In the genomic region with DNA sequence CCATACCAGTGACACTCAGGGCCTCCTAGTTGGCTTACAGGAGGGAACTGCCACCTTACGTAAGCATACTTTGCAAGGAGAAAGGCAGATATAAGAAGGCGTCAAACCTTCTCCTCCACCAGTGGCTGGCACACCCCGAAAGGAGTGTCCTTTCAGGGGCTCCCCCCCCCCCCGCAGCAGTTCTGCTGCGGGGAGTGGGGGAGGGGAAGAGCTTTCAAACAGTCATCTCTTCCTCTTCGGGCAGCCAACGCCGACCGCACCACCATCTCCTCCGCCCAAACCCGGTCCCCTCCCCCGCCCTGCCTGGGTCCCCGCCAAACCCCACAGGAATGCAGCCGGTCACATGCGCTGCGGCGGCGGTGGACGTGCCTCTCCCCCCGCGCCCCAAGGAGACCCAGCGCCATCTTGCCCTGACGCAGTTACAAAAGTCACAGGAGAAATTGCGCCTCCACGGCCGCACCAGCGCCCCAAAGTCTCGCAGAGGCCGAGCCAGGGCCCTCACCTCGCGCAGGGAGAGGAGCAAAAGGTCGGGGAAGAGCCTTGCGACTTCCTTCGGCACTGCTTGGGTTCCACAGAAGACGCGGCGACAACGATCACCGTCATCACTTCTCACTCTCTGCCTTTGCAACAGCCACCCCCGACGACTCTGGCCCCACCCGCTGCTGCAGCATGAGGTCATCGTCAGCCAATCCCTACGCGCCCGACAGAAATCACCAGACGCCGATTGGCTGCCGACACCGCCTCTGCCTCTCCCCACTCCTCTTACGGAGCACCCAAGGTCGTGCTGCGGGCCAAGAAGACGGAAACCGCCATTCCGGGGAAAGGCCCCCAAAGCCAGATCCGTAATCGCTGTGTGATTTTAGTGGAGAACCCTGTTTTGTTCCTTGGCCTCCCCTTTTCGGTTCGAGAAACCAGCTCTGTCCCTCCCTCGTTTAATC, we compare ENCODE assay signal across 8 mouse cellular contexts. TPM values are rescaled to one million over a fixed set of nuclear protein-coding genes. Genes with fewer than 3 reads are reported as not detected.
A peak's percentile ranks its signal among the peaks of the same experiment; 100 is the strongest.
DNase-seq lines count a peak whose midpoint lies in the region; ATAC-seq and TF ChIP-seq lines count a peak whose summit lies in the region.

No protein-coding gene starts in this region.

- ATAC-seq in heart, embryonic 15.5 days (replicated peaks; ENCODE audit: insufficient number of reproducible peaks, insufficient read depth, low FRiP score, low read depth): peak; percentile 93
- ATAC-seq in liver, embryonic 14.5 days (ENCODE audit: insufficient read depth): peak; percentile 85
- peak; percentile 93 for ATAC-seq in stomach, embryonic 15.5 days (ENCODE audit: insufficient read depth, low FRiP score, low read depth)

- H3K36me3 ChIP-seq in E14TG2a.4 (ENCODE audit: insufficient read depth, low read length): peaks cover 22% of the 10 kb centered on the region
- H3K36me3 ChIP-seq in forebrain, embryonic 10.5 days (replicated peaks): no peaks in the 10 kb centered on the region; the same call in 1 of the 2 replicates
- H3K36me3 ChIP-seq in heart, embryonic 15.5 days: no peaks in the 10 kb centered on the region
- no peaks in the 10 kb centered on the region; the same call in 1 of the 2 replicates for H3K36me3 ChIP-seq in liver, embryonic 14.5 days (replicated peaks; ENCODE audit: control insufficient read depth, insufficient read depth, low read depth)
- no peaks in the 10 kb centered on the region for H3K36me3 ChIP-seq in stomach, embryonic 15.5 days

- peak; percentile 1 for TF ChIP-seq EP300 in liver, embryonic 14.5 days (IDR thresholded peaks at IDR 0.05; ENCODE audit: low read depth)

- peak overlapping the region; percentile 100 for H3K27ac ChIP-seq in forebrain, embryonic 10.5 days
- peak overlapping the region; percentile 98 for H3K27ac ChIP-seq in heart, embryonic 15.5 days
- peak overlapping the region; percentile 92 for H3K27ac ChIP-seq in liver, embryonic 14.5 days
- H3K27ac ChIP-seq in stomach, embryonic 15.5 days: peak overlapping the region; percentile 100

- TF ChIP-seq CTCF in E14TG2a.4 (conservative IDR thresholded peaks at IDR 0.05; ENCODE audit: low read length): no peak
- no peak for TF ChIP-seq CTCF in liver, embryonic 14.5 days (IDR thresholded peaks at IDR 0.05; ENCODE audit: low read depth)

- no peaks in the 10 kb centered on the region for H3K27me3 ChIP-seq in E14TG2a.4 (ENCODE audit: insufficient read depth, low read length)
- no peaks in the 10 kb centered on the region for H3K27me3 ChIP-seq in forebrain, embryonic 10.5 days (ENCODE audit: poor library complexity, severe bottlenecking)
- no peaks in the 10 kb centered on the region for H3K27me3 ChIP-seq in heart, embryonic 15.5 days
- no peaks in the 10 kb centered on the region for H3K27me3 ChIP-seq in liver, embryonic 14.5 days (ENCODE audit: control insufficient read depth, insufficient read depth, low read length)
- H3K27me3 ChIP-seq in stomach, embryonic 15.5 days (replicated peaks): no peaks in the 10 kb centered on the region

- no peaks in the 10 kb centered on the region for H3K9me3 ChIP-seq in E14TG2a.4 (ENCODE audit: low read length)
- no peaks in the 10 kb centered on the region for H3K9me3 ChIP-seq in forebrain, embryonic 10.5 days
- no peaks in the 10 kb centered on the region for H3K9me3 ChIP-seq in heart, embryonic 15.5 days (replicated peaks)
- no peaks in the 10 kb centered on the region for H3K9me3 ChIP-seq in liver, embryonic 14.5 days (ENCODE audit: control insufficient read depth, low read length)
- no peaks in the 10 kb centered on the region for H3K9me3 ChIP-seq in stomach, embryonic 15.5 days

- peak; percentile 90 for DNase-seq in c-Kit-positive CD71-positive TER-119-negative erythroid progenitor cells, embryonic 14.5 days (ENCODE audit: low read depth)
- peak; percentile 97 for DNase-seq in forebrain, embryonic 10.5 days (ENCODE audit: extremely low spot score, low spot score)
- DNase-seq in kidney, postnatal 25 days: peak; percentile 98 to 100
- DNase-seq in liver, embryonic 14.5 days (ENCODE audit: low read depth in 3 of 3, low spot score in 3 of 3): peak; percentile 96
- DNase-seq in neural tube, embryonic 10.5 days (ENCODE audit: extremely low spot score, low spot score): peak; percentile 96

- peak overlapping the region; percentile 85 for H3K4me2 ChIP-seq in heart, embryonic 15.5 days
- peak overlapping the region; percentile 91 for H3K4me2 ChIP-seq in liver, embryonic 14.5 days (ENCODE audit: low read depth)
- peak overlapping the region; percentile 80 for H3K4me2 ChIP-seq in stomach, embryonic 15.5 days

- peak overlapping the region; percentile 94 for H3K9ac ChIP-seq in heart, embryonic 15.5 days
- H3K9ac ChIP-seq in liver, embryonic 14.5 days (replicated peaks): peak overlapping the region; percentile 95
- H3K9ac ChIP-seq in stomach, embryonic 15.5 days: peak overlapping the region; percentile 99

- H3K4me1 ChIP-seq in E14TG2a.4 (replicated peaks; ENCODE audit: low read depth, low read length): peaks cover 53% of the 10 kb centered on the region
- H3K4me1 ChIP-seq in forebrain, embryonic 10.5 days: peaks cover 55% of the 10 kb centered on the region
- H3K4me1 ChIP-seq in heart, embryonic 15.5 days (replicated peaks): peaks cover 27% of the 10 kb centered on the region
- peaks cover 10 to 24% of the 10 kb centered on the region in 2 experiments for H3K4me1 ChIP-seq in liver, embryonic 14.5 days (replicated peaks; ENCODE audit: control insufficient read depth in 2 of 2, insufficient read depth in 2 of 2, low read length in 1 of 2)
- H3K4me1 ChIP-seq in stomach, embryonic 15.5 days: peaks cover 8% of the 10 kb centered on the region; the same call in 1 of the 2 replicates

- under 1% methylated on average over 61 of the region's 61 CpGs for WGBS in forebrain, embryonic 10.5 days
- WGBS in heart, embryonic 15.5 days: under 1% methylated on average over 61 of the region's 61 CpGs
- WGBS in liver, embryonic 14.5 days (ENCODE audit: insufficient replicate concordance): under 1% methylated on average over 61 of the region's 61 CpGs
- WGBS in stomach, embryonic 15.5 days: under 1% methylated on average over 61 of the region's 61 CpGs

- H3K4me3 ChIP-seq in E14TG2a.4 (replicated peaks; ENCODE audit: low read length): peak overlapping the region; percentile 96
- peak overlapping the region; percentile 96 for H3K4me3 ChIP-seq in forebrain, embryonic 10.5 days
- H3K4me3 ChIP-seq in heart, embryonic 15.5 days: peak overlapping the region; percentile 80
- H3K4me3 ChIP-seq in liver, embryonic 14.5 days (ENCODE audit: insufficient read depth in 1 of 2, low read depth in 2 of 2, low read length in 2 of 2): peak overlapping the region; percentile 85 to 100
- peak overlapping the region; percentile 93 for H3K4me3 ChIP-seq in stomach, embryonic 15.5 days (replicated peaks)

RNA-seq across cellular contexts. Expression of a gene that starts 1.3 kb away (rescaled TPM):
- polyA plus RNA-seq in forebrain, embryonic 10.5 days (2016; fragmentation: Nextera tagmentation; extraction: Ambion mirVana): 85.8 and 86.1 TPM in 2 replicates
- polyA plus RNA-seq in heart, embryonic 15.5 days (2015; fragmentation: Nextera tagmentation; extraction: Ambion mirVana): 62.5 and 71.8 TPM in 2 replicates
- polyA plus RNA-seq in liver, embryonic 14.5 days (2012; rRNA removed): 5.7 and 8.0 TPM in 2 replicates
- 24.7 and 25.0 TPM in 2 replicates for polyA plus RNA-seq in liver, embryonic 14.5 days (2014; fragmentation: Nextera tagmentation; extraction: Ambion mirVana)
- 95.2 and 99.7 TPM in 2 replicates for polyA plus RNA-seq in stomach, embryonic 15.5 days (2015; fragmentation: Nextera tagmentation; extraction: Ambion mirVana)

Comparison
In these comparisons a context has a peak if more than half of its experiments do, and no peak if none do; other contexts are left out.
1. Peak in every context shown above with its lines: DNase-seq, ATAC-seq, H3K4me3 ChIP-seq and H3K27ac ChIP-seq.